Mouse (Mus musculus) gastrocnemius, postnatal 10 days (tissue): Measurements from ENCODE around the gene Glt8d2. TPM values are rescaled to one million over a fixed set of nuclear protein-coding genes. Genes with fewer than 3 reads are reported as not detected.
A peak's percentile ranks its signal among the peaks of the same experiment; 100 is the strongest.

Source experiments
- DNase-seq: peaks from one replicate; pipeline ENCODE4 v3.0.0; 2021; ENCODE audit warnings: mixed read lengths
- long read RNA-seq, 2 experiments: library from polyadenylated mRNA; stranded (forward); transcript quantifications; one replicate each; pipeline ENCODE4 v2.0.0; 2021
- total RNA-seq, 2 experiments: library from RNA; stranded (reverse); gene quantifications; 2 replicates each; pipeline ENCODE4 v1.2.3; 2021

Glt8d2 gene
- total RNA-seq = 1 to 10 TPM; 6.4 to 9.1 TPM
- long read RNA-seq, experiment 1, transcript Glt8d2-201 (10 exons, 2,153 nt) = major isoform, 9 of 11 reads
- long read RNA-seq, experiment 1, partial matches to known transcripts = 0 of 11 reads
- long read RNA-seq, experiment 1, other reads (novel, unspliced or antisense) = 2 of 11 reads
- long read RNA-seq, experiment 2, partial matches to known transcripts = 1 of 2 reads
- long read RNA-seq, experiment 2, other reads (novel, unspliced or antisense) = 0 of 2 reads

DNA sequence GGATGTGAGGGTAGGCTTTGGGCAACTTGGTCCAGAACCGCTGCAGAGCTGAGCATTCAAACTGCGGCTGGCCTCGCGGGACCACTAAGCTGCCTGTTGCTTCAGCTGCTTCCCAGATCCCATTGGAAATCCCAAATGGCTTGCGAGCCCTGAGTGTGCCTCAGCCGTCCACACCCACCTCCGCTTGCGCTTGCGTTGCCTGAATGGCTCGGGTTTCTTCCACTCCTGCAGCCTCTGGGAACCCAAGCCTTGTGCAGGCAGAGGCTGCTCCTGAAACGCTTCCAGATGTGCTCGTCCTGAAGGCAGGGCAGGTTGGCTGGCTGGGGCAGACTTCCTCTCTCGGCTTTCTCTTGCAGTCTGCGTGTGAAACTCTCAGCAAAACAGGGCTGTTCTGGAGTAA lies at the start of gene Glt8d2:
TSS of gene Glt8d2 (minus strand) at position 157 of the 400 bp plus-strand sequence.
- DNase-seq = peak; percentile 64

GRCm38 (mm10) chr10:82699296-82699941 lies 9.0 kb upstream of the Glt8d2 start:
- DNase-seq = no peak

DNA sequence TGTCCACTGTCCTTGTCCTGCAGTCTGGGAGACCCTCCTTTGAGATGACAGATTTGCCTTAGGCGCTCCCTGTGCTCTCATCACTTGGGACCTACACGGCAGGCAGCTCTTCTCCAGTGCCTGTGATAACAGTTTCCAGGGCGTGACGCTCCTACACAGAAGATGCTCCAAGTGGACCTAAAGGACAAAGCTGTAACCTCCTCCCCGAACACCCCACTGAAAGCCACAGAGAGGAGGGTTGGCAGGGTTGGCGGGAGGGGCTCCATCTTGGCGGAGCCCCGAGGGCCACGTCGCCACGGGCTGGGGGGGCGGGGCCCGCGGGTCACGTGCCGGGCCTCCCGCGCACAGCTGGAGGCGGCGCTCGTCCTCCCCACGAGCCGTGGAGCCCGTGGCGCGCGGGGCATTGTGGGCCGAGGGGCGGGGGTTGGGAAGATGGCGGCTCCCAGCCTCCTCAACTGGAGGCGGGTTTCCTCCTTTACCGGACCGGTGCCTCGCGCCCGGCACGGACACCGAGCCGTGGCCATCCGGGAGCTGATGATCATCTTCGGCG lies 8.3 kb upstream of the Glt8d2 start:
- peak; percentile 91 for DNase-seq

DNA sequence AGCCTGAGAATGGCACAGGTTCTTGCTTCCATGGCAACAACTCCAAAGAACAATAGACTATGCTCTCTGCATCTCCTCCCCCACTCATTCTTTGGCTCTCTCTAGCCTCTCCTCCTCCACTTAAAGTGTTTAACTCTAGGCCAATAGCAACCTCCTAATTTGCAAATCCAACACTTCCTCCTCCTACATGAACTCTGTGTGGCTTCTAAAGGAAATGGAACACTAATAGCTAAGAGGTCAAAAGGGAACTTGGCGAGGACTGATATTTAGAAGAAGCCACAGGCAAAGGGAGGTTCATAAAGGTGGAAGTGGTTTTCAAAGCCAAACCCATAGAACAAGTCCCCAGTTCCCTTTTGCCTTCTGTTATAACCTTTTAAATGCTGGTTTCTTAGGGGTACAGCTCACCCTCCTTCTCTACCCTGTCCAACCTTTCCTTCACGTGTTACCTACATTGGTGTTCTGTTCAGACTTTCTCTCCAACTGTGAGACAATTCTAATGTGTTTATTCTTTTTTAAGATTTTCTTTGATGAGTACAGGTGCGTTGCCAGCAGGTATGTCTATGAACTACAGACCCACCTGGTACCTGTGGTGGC lies 7.0 kb upstream of the Glt8d2 start:
- no peak for DNase-seq

DNA sequence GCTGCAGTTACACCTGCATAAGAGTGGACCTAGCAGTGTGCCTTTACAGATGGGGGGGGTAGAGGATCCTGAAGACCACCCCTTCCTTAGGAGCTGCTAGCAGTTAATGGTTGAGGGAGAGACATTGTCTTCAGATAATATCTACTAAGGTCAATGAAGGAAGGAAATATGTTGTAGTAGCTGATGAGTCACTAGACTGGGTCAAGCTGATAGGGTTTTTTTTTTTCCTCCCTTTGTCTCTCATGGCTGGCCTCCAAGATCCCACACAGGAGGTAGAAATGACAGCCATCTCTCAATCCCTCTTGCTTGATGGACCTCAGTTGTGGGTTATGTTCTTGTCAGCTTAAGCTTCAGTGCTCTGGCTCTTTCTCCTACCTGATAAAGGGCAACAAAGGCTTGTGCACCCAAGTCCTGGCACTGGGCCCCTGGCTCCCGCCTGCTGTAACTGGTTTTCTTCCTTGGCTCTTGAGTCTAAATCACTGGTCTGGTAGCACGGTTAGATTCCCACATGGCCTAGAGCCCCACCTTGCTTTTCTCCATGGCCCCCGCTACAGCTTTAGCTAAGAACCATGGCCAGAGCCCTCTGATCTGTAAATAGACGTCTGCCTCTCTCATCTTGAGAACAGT lies 6.1 kb upstream of the Glt8d2 start:
- no peak for DNase-seq

DNA sequence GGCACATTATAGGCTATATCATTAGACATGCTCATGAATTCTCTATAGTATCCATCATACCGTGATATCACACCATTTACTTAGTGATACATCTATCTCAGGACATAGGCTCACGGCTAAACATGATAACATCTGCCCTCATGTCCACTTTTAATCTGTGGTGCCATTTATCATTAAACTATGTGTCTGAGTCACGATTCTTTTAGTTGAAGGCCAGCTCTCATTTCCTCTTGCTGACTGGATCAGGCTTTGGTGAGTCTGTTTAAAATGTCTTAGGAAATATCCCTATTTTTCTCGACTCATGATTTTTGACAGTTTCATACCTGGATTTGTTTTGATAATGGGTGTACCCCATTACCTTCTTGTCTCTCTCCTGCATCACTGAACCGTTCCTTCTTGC lies 5.5 kb upstream of the Glt8d2 start, which contains the start of gene Hcfc2:
TSS of gene Hcfc2 (plus strand) at position 205 of the 400 bp plus-strand sequence.
- DNase-seq = no peak

DNA sequence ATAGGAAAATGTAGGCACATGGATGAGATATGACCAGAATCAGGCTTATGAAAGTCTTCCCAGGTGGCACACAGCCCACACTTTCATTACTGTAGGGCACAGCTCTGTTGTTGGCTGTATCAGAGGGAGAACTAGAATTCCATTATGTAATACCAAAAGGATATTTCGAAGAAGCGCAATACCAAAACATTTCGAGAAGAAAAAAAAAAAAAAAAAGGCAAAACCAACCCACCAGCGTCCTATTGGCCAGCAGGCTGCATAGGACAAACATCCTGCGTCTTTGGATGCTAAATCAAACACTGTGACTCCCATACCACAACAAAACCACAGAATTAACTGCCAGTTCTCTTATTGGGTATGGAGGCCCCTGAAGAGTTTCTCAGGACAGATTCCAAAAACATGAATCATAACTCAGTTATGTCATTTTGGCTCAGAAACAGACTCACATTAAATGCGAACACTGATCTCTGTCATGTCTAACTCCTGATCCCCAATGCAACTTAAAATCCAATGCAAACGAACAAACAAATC lies 704 bp downstream of the Glt8d2 start:
- DNase-seq = no peak

DNA sequence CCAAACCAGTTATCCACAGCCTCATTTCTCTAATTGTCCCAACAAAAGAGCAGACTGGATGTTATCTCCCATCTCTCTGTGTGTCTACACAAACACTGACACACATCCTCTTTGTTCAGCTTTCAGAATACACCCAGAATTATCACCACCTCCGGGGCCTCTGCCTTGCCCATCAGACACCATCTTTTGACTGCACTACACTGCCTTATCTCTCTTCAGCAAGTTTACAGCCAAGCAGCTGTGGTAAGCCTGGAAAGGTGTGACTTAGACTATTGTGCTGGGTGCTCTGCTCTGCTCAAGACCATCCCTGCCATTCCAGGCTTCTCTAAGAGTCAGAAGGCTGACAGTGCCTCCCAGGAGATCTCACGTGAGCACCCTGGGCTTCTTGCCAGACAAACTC lies 5.0 kb downstream of the Glt8d2 start:
- DNase-seq = no peak

DNA sequence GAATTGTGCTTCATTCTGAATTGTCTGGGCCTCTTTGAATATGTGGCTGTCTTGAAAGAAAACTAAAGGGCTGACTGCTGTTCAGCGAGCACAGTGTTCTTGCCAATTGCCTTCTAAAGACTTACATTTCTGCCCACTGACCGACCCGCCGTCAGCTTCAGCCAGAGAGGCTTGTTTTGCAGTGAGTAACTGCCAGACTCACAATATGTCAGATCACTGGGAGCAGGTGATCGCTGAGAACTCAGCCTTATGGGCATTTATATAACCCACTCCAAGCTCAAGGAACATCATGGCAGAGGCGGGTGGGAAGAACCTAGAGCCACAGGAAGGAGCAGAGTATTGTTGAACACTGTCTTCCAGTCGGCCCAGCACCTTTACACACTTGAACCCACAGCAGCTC lies 8.8 kb downstream of the Glt8d2 start:
- DNase-seq = no peak

DNA sequence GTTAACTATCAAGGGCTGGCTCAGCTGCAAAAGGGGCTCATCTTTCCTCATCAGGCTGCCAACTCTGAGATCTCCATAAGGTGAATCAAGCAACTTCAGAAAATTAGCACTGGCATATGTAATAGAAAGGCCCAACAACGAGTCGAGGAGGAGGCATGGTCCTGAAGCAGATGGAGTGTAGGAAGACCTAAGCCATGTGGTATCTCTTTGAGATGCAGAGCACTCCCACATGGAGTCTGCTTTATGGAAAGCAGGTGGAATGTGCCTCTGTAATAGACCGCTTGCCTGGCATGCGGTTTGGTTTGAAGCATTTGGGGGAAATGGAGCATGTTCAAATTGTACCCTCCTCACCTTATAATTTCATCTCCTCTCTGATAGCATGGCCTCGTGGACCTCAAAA lies 9.7 kb downstream of the Glt8d2 start:
- DNase-seq = no peak

DNA sequence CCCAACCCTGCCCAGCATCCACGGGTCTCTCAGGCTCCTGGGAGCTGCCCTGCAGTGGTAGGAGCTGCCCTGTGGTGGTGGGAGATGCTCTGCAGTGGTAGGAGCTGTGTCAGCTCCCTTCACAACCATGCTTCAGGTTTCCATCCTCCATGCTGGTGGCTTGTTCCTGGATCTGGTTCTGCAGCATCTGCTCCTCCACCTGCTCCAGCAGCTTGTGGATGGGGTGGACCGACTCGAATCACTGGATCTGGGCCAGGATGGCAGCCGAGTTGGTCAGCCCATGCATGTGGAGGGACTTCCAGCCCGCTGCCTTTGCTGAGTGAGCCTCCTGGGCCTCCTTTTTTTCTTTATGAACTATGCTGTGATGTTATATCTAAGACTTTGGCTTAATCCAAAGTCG lies 13.5 kb downstream of the Glt8d2 start:
- DNase-seq = peak; percentile 36

GRCm38 (mm10) chr10:82670205-82670604 lies 20.2 kb downstream of the Glt8d2 start:
- no peak for DNase-seq

DNA sequence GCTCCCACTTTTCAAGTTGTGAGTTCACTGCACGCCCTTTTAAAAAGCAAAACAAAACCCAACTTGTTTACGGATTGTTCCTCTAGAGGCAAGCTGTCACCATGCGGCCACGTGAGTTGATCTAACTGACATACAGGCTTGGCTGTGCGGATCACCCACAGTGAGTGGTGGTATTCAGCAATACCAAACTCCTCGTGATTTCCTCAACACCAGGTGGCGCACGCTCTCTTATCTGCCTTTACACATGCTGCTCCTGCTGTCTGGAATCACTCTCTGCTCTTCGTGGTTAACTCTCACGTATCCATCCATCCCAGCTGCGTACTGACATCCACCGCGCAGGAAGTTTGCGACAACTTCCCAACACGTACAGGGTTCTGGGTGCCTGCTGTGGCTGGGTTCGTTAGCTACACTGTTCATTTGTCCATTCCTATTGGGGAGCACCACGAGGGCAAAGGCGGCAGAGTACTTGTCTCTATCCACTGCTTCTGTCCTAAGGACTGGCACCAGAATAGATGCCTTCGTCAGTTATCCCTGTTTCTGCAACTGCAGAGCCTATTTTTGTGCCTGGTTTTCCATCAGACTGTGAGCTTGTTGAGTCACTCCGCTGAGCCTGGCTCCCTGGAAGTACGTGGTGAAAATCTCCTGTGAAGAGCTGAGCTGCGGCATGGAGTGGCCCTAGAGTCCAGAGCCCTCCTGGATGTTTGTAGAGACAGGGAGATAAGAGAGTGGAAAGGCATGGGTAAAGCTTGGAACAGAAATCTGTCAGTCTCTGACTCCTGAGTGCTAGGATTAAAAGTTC lies 23.8 kb downstream of the Glt8d2 start:
- peak; percentile 82 for DNase-seq

DNA sequence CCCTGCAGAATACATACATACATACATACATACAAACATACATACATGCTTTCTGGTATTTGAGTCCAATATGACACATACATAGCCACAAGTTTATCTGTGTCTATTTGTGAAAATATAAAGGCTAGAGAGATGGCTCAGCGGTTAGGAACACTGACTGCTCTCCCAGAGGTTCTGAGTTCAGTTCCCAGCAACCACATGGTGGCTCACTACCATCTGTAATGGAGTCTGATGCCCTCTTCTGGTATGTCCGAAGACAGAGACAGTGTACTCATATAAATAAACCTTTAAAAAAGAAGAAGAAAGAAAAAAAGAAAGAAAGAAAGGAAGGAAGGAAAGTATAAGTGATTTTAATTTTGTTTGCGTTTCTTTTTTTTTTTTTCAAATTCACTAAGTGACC lies 24.5 kb downstream of the Glt8d2 start:
- DNase-seq = no peak

DNA sequence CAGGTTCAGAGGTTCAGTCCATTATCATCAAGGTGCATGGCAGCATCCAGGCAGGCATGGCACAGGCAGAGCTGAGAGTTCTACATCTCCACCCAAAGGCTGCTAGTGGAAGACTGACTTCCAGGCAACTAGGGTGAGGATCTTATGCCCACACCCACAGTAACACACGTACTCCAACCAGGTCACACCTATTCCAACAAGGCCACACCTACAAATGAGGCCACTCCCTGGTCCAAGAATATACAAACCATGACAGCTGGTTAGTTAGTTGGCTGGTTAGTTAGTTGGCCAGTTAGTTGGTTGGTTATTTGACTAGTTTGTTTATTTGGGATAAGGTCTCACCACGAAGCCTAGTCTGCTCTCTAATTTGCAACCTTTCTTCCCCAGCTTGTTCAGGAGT lies 27.2 kb downstream of the Glt8d2 start:
- no peak for DNase-seq

- no peak for DNase-seq
Observed at GRCm38 (mm10) chr10:82662267-82662990, 28.0 kb downstream of the Glt8d2 start.

DNA sequence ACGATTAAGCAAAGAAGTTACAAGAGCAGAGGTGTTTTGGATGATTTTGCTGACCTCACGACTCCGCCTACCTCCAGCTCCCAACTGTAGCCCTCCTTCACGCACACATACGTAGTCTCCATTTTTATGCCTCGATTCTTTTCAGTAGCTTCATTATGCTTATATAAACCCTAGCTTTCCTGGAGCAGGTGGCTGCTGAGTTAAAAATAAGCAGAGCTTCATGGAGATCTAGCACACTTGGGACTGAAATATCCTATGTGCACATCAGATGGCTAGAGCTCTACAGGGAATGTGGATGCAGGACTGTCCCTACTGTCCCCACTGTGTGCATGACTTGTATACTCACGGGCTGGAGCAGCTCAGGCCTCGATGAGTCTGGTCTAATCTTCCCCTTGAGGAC lies 28.6 kb downstream of the Glt8d2 start:
- DNase-seq = no peak

DNA sequence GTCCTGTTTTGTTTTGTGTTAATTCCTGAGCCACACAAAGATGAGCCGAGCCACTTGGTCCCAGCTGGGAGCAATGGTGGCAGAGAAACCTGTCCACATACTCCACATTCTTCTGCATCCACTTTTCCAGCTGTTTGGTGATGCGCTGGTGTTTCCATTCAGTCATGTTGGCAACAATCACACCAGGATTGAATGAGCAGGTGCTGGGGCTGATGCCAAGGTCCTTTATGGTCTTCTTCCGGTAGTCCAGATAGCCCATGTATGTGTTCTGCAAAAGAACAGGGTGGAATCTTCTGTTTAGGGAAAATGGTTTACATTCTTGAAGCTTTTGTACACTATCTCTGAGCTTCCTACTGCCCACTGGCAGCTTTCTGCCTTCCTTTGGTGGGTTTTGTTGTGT lies 35.9 kb downstream of the Glt8d2 start:
- DNase-seq = peak; percentile 29

GRCm38 (mm10) chr10:82652625-82653024 lies 37.8 kb downstream of the Glt8d2 start:
- DNase-seq = no peak

DNA sequence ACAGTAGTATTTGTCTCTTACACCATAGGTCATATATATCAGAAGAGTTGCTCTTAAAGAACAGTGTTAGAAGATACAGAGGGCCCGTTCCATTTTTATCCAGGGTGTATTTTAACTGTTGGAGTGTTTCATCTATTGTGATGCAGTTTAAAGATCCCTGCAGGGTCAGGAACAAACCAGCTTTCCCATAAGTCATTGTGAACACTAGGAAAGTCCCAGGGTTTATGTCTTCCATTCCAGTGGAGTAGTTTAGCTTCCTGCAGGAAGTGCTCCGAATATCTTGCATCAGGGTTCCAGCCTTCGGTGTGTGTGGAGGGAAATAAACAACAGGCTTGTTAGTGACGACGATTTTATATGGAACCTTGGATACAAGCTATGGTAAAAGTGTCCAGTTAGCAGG lies 39.2 kb downstream of the Glt8d2 start:
- no peak for DNase-seq

GRCm38 (mm10) chr10:82647205-82647811 lies 43.1 kb downstream of the Glt8d2 start:
- DNase-seq = no peak
